Mouse (Mus musculus) lung, postnatal 10 days (tissue): Measurements from ENCODE around the gene Hcfc2.

Experiments used
- DNase-seq: peaks from one replicate; pipeline ENCODE4 v3.0.0; 2021

Gene Hcfc2

DNA sequence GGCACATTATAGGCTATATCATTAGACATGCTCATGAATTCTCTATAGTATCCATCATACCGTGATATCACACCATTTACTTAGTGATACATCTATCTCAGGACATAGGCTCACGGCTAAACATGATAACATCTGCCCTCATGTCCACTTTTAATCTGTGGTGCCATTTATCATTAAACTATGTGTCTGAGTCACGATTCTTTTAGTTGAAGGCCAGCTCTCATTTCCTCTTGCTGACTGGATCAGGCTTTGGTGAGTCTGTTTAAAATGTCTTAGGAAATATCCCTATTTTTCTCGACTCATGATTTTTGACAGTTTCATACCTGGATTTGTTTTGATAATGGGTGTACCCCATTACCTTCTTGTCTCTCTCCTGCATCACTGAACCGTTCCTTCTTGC, at the start of gene Hcfc2:
Gene Hcfc2 (plus strand): TSS at position 205 of the 400 bp plus-strand sequence.
- DNase-seq: no peak

DNA sequence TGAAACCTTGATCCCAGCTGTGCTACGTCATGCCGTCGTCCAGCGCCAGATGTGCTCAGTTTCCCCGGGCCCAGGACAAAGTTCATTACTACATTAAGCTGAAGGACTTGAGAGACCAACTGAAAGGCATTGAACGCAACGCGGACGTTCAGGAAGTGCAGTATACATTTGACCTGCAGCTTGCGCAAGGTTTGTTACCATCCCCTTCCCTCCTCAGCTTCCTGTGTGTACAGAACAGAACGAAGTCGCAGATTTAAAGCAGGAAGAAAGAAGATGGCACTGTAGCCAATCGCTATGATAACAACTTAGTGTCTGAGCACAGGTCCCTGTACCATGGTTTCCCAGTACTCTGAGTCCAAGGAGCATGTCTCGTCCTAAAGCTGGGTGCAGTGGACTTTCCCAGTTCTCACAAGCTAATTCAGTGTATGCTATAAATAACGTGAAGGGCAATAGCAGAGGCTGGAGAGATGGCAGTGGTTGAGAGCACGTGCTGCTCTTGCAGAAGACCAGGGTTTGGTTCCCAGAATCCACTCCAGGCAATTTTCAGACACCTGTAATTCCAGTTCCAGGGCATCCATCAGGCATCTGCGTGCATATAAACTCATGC, 48.7 kb upstream of the Hcfc2 start:
- DNase-seq: no peak

GRCm38 (mm10) chr10:82651221-82651620, 44.7 kb upstream of the Hcfc2 start:
- no peak for DNase-seq

DNA sequence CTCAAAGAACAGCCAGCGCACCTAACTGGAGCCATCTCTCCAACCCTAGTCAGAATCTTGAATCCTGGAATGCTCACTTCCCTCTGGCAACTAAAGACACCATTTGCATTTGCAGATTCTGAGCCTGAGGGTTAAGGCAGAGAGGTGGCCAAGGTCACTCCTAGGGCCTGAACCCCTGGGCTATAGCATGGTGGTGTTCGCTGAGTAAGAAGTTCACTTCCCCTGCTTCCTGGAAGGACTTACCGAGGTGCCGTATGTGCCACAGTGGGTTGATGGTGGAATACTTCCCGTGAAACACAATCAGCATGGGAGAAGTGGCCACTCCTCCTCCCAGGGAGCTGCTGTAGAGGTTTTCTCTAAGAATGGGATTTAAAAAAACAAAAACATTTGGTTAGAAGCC, 43.3 kb upstream of the Hcfc2 start:
- DNase-seq: no peak

DNA sequence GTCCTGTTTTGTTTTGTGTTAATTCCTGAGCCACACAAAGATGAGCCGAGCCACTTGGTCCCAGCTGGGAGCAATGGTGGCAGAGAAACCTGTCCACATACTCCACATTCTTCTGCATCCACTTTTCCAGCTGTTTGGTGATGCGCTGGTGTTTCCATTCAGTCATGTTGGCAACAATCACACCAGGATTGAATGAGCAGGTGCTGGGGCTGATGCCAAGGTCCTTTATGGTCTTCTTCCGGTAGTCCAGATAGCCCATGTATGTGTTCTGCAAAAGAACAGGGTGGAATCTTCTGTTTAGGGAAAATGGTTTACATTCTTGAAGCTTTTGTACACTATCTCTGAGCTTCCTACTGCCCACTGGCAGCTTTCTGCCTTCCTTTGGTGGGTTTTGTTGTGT, 41.4 kb upstream of the Hcfc2 start:
- no peak for DNase-seq

DNA sequence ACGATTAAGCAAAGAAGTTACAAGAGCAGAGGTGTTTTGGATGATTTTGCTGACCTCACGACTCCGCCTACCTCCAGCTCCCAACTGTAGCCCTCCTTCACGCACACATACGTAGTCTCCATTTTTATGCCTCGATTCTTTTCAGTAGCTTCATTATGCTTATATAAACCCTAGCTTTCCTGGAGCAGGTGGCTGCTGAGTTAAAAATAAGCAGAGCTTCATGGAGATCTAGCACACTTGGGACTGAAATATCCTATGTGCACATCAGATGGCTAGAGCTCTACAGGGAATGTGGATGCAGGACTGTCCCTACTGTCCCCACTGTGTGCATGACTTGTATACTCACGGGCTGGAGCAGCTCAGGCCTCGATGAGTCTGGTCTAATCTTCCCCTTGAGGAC, 34.1 kb upstream of the Hcfc2 start:
- no peak for DNase-seq

DNA sequence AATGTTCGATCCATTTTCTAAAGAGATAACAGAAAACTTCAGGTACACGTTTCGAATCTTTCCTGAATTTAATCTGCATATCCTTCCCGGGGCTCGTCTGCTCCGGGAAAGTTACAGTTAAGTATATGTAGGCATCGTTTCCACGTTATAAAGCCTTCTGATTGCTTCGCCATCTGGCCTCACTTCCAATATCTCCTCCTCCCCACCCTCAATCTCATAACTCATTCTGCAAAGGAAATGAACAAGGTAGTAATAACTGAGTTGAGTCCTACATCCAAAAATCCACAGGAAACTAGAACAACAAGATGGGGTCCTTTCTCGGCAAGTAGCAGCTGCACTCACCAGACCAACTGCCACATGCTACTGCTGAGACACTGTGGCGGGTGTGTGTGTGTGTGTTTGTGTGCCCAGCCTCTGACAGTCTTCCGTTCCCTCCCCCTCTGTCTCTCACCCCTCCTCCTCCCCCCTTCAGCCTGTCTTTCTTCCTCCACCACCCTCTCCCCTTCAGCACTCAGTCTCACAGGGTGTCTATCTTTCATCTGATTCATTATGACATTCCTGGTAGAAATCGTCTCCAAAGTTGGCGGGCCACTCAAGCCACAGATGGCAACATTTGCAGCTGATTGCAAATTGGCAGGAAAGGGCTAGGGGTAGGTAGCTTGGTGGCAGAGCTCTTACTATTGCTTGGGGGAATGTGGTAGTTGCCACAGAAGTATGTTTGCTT, 33.5 kb upstream of the Hcfc2 start:
- DNase-seq: peak; percentile 7

- no peak for DNase-seq
Observed at GRCm38 (mm10) chr10:82663289-82663688, 32.7 kb upstream of the Hcfc2 start.

GRCm38 (mm10) chr10:82665951-82666350, 30.0 kb upstream of the Hcfc2 start:
- no peak for DNase-seq

- DNase-seq: peak; percentile 93
Observed at GRCm38 (mm10) chr10:82666436-82667234, 29.3 kb upstream of the Hcfc2 start.

DNA sequence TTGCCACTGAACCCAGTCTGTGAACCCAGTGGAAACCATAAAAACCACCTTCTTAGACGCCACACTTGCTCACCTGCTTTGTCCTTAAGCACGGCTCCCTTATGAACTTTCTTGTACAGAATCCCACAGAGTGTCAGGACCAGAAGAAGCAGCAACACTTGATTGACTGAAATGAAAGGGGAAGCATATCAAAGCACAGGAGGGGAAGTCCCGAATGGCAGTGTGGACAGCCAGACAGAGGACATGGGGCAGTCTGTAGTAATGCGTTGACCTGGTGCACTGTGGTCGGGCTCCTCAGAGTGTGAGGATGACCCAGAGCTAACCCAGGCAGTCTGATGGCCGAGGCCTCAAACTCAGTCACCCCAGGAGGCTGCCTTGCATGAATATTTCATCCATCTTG, 25.8 kb upstream of the Hcfc2 start:
- no peak for DNase-seq

GRCm38 (mm10) chr10:82676949-82677348, 19.0 kb upstream of the Hcfc2 start:
- no peak for DNase-seq

- no peak for DNase-seq
Observed at GRCm38 (mm10) chr10:82680769-82681168, 15.2 kb upstream of the Hcfc2 start.

DNA sequence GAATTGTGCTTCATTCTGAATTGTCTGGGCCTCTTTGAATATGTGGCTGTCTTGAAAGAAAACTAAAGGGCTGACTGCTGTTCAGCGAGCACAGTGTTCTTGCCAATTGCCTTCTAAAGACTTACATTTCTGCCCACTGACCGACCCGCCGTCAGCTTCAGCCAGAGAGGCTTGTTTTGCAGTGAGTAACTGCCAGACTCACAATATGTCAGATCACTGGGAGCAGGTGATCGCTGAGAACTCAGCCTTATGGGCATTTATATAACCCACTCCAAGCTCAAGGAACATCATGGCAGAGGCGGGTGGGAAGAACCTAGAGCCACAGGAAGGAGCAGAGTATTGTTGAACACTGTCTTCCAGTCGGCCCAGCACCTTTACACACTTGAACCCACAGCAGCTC, 14.3 kb upstream of the Hcfc2 start:
- DNase-seq: no peak

DNA sequence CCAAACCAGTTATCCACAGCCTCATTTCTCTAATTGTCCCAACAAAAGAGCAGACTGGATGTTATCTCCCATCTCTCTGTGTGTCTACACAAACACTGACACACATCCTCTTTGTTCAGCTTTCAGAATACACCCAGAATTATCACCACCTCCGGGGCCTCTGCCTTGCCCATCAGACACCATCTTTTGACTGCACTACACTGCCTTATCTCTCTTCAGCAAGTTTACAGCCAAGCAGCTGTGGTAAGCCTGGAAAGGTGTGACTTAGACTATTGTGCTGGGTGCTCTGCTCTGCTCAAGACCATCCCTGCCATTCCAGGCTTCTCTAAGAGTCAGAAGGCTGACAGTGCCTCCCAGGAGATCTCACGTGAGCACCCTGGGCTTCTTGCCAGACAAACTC, 10.5 kb upstream of the Hcfc2 start:
- DNase-seq: no peak

DNA sequence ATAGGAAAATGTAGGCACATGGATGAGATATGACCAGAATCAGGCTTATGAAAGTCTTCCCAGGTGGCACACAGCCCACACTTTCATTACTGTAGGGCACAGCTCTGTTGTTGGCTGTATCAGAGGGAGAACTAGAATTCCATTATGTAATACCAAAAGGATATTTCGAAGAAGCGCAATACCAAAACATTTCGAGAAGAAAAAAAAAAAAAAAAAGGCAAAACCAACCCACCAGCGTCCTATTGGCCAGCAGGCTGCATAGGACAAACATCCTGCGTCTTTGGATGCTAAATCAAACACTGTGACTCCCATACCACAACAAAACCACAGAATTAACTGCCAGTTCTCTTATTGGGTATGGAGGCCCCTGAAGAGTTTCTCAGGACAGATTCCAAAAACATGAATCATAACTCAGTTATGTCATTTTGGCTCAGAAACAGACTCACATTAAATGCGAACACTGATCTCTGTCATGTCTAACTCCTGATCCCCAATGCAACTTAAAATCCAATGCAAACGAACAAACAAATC, 6.2 kb upstream of the Hcfc2 start:
- peak; percentile 35 for DNase-seq

GRCm38 (mm10) chr10:82690494-82690893, 5.5 kb upstream of the Hcfc2 start, which contains the start of gene Glt8d2:
TSS of gene Glt8d2 (minus strand) at chr10:82690650.
- DNase-seq: peak; percentile 69

- peak; percentile 27 for DNase-seq
Observed at GRCm38 (mm10) chr10:82696453-82697079, 606 bp downstream of the Hcfc2 start.

DNA sequence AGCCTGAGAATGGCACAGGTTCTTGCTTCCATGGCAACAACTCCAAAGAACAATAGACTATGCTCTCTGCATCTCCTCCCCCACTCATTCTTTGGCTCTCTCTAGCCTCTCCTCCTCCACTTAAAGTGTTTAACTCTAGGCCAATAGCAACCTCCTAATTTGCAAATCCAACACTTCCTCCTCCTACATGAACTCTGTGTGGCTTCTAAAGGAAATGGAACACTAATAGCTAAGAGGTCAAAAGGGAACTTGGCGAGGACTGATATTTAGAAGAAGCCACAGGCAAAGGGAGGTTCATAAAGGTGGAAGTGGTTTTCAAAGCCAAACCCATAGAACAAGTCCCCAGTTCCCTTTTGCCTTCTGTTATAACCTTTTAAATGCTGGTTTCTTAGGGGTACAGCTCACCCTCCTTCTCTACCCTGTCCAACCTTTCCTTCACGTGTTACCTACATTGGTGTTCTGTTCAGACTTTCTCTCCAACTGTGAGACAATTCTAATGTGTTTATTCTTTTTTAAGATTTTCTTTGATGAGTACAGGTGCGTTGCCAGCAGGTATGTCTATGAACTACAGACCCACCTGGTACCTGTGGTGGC, 1.4 kb downstream of the Hcfc2 start:
- peak; percentile 22 for DNase-seq

GRCm38 (mm10) chr10:82698712-82699261, 2.8 kb downstream of the Hcfc2 start:
- peak; percentile 96 for DNase-seq

GRCm38 (mm10) chr10:82699296-82699941, 3.5 kb downstream of the Hcfc2 start:
- peak; percentile 34 for DNase-seq

- no peak for DNase-seq
Observed at GRCm38 (mm10) chr10:82741354-82741753, 45.4 kb downstream of the Hcfc2 start.
